Mouse (Mus musculus): ENCODE results near the gene Cdk5r1. TPM values are rescaled to one million over a fixed set of nuclear protein-coding genes. Genes with fewer than 3 reads are reported as not detected.

Gene Cdk5r1
- polyA plus RNA-seq, 1 experiment from 2014 or later = 0.54 TPM

- DNase-seq (ENCODE audit: low spot score) = no peak
- 85% methylated on average over 31 of the region's 31 CpGs for WGBS
- H3K9ac ChIP-seq (ENCODE audit: low read depth, low read length) = no peak overlapping the region
- H3K4me3 ChIP-seq (replicated peaks; ENCODE audit: low read depth, low read length) = no peak overlapping the region
- no peaks in the 10 kb centered on the region; the same call in 1 of the 2 replicates for H3K36me3 ChIP-seq (ENCODE audit: insufficient read depth, low read length)
- no peak overlapping the region for H3K4me2 ChIP-seq (ENCODE audit: low read length)
- H3K9me3 ChIP-seq (replicated peaks; ENCODE audit: low read length) = no peaks in the 10 kb centered on the region
- H3K27me3 ChIP-seq (ENCODE audit: insufficient read depth, low read length) = no peaks in the 10 kb centered on the region
- no peak for TF ChIP-seq CTCF (IDR thresholded peaks at IDR 0.05; ENCODE audit: low read depth)
- ATAC-seq (replicated peaks; ENCODE audit: low FRiP score, low read depth) = no peak
- H3K27ac ChIP-seq = no peak overlapping the region
- H3K4me1 ChIP-seq (replicated peaks; ENCODE audit: insufficient read depth, low read length) = peaks cover 11% of the 10 kb centered on the region
Observed at GRCm38 (mm10) chr11:80479906-80480866, 3.4 kb downstream of the Cdk5r1 start.

- H3K4me3 ChIP-seq (replicated peaks; ENCODE audit: low read depth, low read length) = no peak overlapping the region
- H3K4me2 ChIP-seq (ENCODE audit: low read length) = no peak overlapping the region
- H3K9ac ChIP-seq (ENCODE audit: low read depth, low read length) = no peak overlapping the region
Observed at GRCm38 (mm10) chr11:80481409-80482050, 4.7 kb downstream of the Cdk5r1 start.

GRCm38 (mm10) chr11:80482347-80482746, 5.5 kb downstream of the Cdk5r1 start:
- no peak overlapping the region for H3K27ac ChIP-seq
- ATAC-seq (replicated peaks; ENCODE audit: low FRiP score, low read depth) = no peak
- H3K9me3 ChIP-seq (replicated peaks; ENCODE audit: low read length) = no peaks in the 10 kb centered on the region
- H3K36me3 ChIP-seq (ENCODE audit: insufficient read depth, low read length) = no peaks in the 10 kb centered on the region; the same call in 1 of the 2 replicates
- 77% methylated on average over 10 of the region's 10 CpGs for WGBS
- H3K27me3 ChIP-seq (ENCODE audit: insufficient read depth, low read length) = no peaks in the 10 kb centered on the region
- H3K9ac ChIP-seq (ENCODE audit: low read depth, low read length) = no peak overlapping the region
- H3K4me1 ChIP-seq (replicated peaks; ENCODE audit: insufficient read depth, low read length) = peaks cover 11% of the 10 kb centered on the region
- TF ChIP-seq CTCF (IDR thresholded peaks at IDR 0.05; ENCODE audit: low read depth) = no peak
- H3K4me3 ChIP-seq (replicated peaks; ENCODE audit: low read depth, low read length) = no peak overlapping the region
- no peak overlapping the region for H3K4me2 ChIP-seq (ENCODE audit: low read length)
- no peak for DNase-seq (ENCODE audit: low spot score)

More at GRCm38 (mm10) chr11:80481409-80482050, 4.7 kb downstream of the Cdk5r1 start:
- no peak for ATAC-seq (replicated peaks; ENCODE audit: low FRiP score, low read depth)
- no peaks in the 10 kb centered on the region for H3K9me3 ChIP-seq (replicated peaks; ENCODE audit: low read length)
- WGBS = 93% methylated on average over 13 of the region's 13 CpGs
- no peak for DNase-seq (ENCODE audit: low spot score)
- H3K4me1 ChIP-seq (replicated peaks; ENCODE audit: insufficient read depth, low read length) = peaks cover 11% of the 10 kb centered on the region
- no peak overlapping the region for H3K27ac ChIP-seq
- H3K27me3 ChIP-seq (ENCODE audit: insufficient read depth, low read length) = no peaks in the 10 kb centered on the region
- TF ChIP-seq CTCF (IDR thresholded peaks at IDR 0.05; ENCODE audit: low read depth) = no peak
- H3K36me3 ChIP-seq (ENCODE audit: insufficient read depth, low read length) = no peaks in the 10 kb centered on the region; the same call in 1 of the 2 replicates

GRCm38 (mm10) chr11:80482921-80483320, 6.1 kb downstream of the Cdk5r1 start:
- Histone ChIP-seq H3K27me3 (ENCODE audit: insufficient read depth, low read length) (no peaks in the 10 kb centered on the region), H3K9ac (ENCODE audit: low read depth, low read length) (no peak overlapping the region), H3K4me3 (replicated peaks; ENCODE audit: low read depth, low read length) (no peak overlapping the region), H3K36me3 (ENCODE audit: insufficient read depth, low read length) (no peaks in the 10 kb centered on the region; the same call in 1 of the 2 replicates), H3K4me1 (replicated peaks; ENCODE audit: insufficient read depth, low read length) (peaks cover 5% of the 10 kb centered on the region), H3K27ac (no peak overlapping the region), H3K4me2 (ENCODE audit: low read length) (no peak overlapping the region), H3K9me3 (replicated peaks; ENCODE audit: low read length) (no peaks in the 10 kb centered on the region)
- ATAC-seq (replicated peaks; ENCODE audit: low FRiP score, low read depth) (no peak), DNase-seq (ENCODE audit: low spot score) (no peak)
- WGBS = 89% methylated on average over 7 of the region's 7 CpGs
- no peak for TF ChIP-seq CTCF (IDR thresholded peaks at IDR 0.05; ENCODE audit: low read depth)

GRCm38 (mm10) chr11:80483536-80484067, 6.8 kb downstream of the Cdk5r1 start:
- Histone ChIP-seq H3K27me3 (ENCODE audit: insufficient read depth, low read length) (no peaks in the 10 kb centered on the region), H3K4me2 (ENCODE audit: low read length) (no peak overlapping the region), H3K4me3 (replicated peaks; ENCODE audit: low read depth, low read length) (no peak overlapping the region), H3K9me3 (replicated peaks; ENCODE audit: low read length) (no peaks in the 10 kb centered on the region), H3K9ac (ENCODE audit: low read depth, low read length) (no peak overlapping the region), H3K36me3 (ENCODE audit: insufficient read depth, low read length) (no peaks in the 10 kb centered on the region; the same call in 1 of the 2 replicates), H3K27ac (no peak overlapping the region), H3K4me1 (replicated peaks; ENCODE audit: insufficient read depth, low read length) (no peaks in the 10 kb centered on the region)
- 76% methylated on average over 6 of the region's 6 CpGs for WGBS
- DNase-seq (ENCODE audit: low spot score) = no peak
- ATAC-seq (replicated peaks; ENCODE audit: low FRiP score, low read depth) = no peak
- TF ChIP-seq CTCF (IDR thresholded peaks at IDR 0.05; ENCODE audit: low read depth) = no peak

GRCm38 (mm10) chr11:80484191-80484791, 7.5 kb downstream of the Cdk5r1 start:
- TF ChIP-seq CTCF (IDR thresholded peaks at IDR 0.05; ENCODE audit: low read depth) = no peak
- peak; percentile 76 for ATAC-seq (replicated peaks; ENCODE audit: low FRiP score, low read depth)
- 31% methylated on average over 12 of the region's 12 CpGs for WGBS
- Histone ChIP-seq H3K4me3 (replicated peaks; ENCODE audit: low read depth, low read length) (no peak overlapping the region), H3K9me3 (replicated peaks; ENCODE audit: low read length) (no peaks in the 10 kb centered on the region), H3K27me3 (ENCODE audit: insufficient read depth, low read length) (no peaks in the 10 kb centered on the region), H3K27ac (no peak overlapping the region), H3K4me1 (replicated peaks; ENCODE audit: insufficient read depth, low read length) (peaks cover 6% of the 10 kb centered on the region; the same call in 1 of the 2 replicates), H3K36me3 (ENCODE audit: insufficient read depth, low read length) (no peaks in the 10 kb centered on the region; the same call in 1 of the 2 replicates), H3K9ac (ENCODE audit: low read depth, low read length) (no peak overlapping the region), H3K4me2 (ENCODE audit: low read length) (no peak overlapping the region)
- DNase-seq (ENCODE audit: low spot score) = peak; percentile 43

Data from kidney, postnatal 0 days (tissue).